Mouse (Mus musculus) midbrain, embryonic 13.5 days (tissue): ENCODE measurements around the gene Prr13. TPM values are rescaled to one million over a fixed set of nuclear protein-coding genes. Genes with fewer than 3 reads are reported as not detected.

Experiments
- ATAC-seq: fragments of 200-750 bp; cut with Nextera tagmentation; 2 replicates; pipeline ENCODE4 v1.8.0; 2017; ENCODE audit warnings: mild to moderate bottlenecking, moderate TSS enrichment, moderate library complexity
- H3K27ac ChIP-seq: fragments of 300-500 bp; sonication (generic); 2 replicates; pipeline ENCODE4 v1.5.1; 2015; ENCODE audit warnings: inconsistent platforms, mild to moderate bottlenecking, moderate library complexity
- H3K27me3 ChIP-seq: fragments of 300-500 bp; sonication (generic); 2 replicates; pipeline ENCODE4 v1.6.1; 2015; ENCODE audit warnings: mild to moderate bottlenecking, inconsistent platforms
- H3K36me3 ChIP-seq: fragments of 300-500 bp; sonication (generic); 2 replicates; pipeline ENCODE4 v1.6.1; 2015; ENCODE audit warnings: mild to moderate bottlenecking, inconsistent platforms
- H3K4me1 ChIP-seq: fragments of 300-500 bp; sonication (generic); replicated peaks from 2 replicates; pipeline ENCODE4 v1.6.1; 2015; ENCODE audit warnings: inconsistent platforms
- H3K4me2 ChIP-seq: fragments of 300-500 bp; sonication (generic); replicated peaks from 2 replicates; pipeline ENCODE4 v1.6.1; 2015; ENCODE audit warnings: moderate library complexity, mild to moderate bottlenecking, inconsistent platforms
- H3K4me3 ChIP-seq: fragments of 300-500 bp; sonication (generic); replicated peaks from 2 replicates; pipeline ENCODE4 v1.5.1; 2015; ENCODE audit warnings: mild to moderate bottlenecking, inconsistent platforms
- H3K9ac ChIP-seq: fragments of 300-500 bp; sonication (generic); replicated peaks from 2 replicates; pipeline ENCODE4 v1.6.1; 2015; ENCODE audit warnings: mild to moderate bottlenecking, inconsistent platforms
- H3K9me3 ChIP-seq: fragments of 300-500 bp; sonication (generic); 2 replicates; pipeline ENCODE4 v1.6.1; 2016; ENCODE audit warnings: mild to moderate bottlenecking, inconsistent platforms
- WGBS: fragments of 180-500 bp; shearing (Covaris S2); methylation state at CpG from one replicate; pipeline ENCODE4 v1.1.7; 2015; 5-methylcytosine and 5-hydroxymethylcytosine counted together
- polyA plus RNA-seq: library from polyadenylated mRNA; unstranded; fragments of >200 nt; fragmentation: Nextera tagmentation; extraction: Ambion mirVana; gene quantifications from 2 replicates; pipeline ENCODE4 v1.2.1, GENCODE M21; 2015

The Prr13 gene
- polyA plus RNA-seq, 1 experiment from 2014 or later: 113 TPM

DNA sequence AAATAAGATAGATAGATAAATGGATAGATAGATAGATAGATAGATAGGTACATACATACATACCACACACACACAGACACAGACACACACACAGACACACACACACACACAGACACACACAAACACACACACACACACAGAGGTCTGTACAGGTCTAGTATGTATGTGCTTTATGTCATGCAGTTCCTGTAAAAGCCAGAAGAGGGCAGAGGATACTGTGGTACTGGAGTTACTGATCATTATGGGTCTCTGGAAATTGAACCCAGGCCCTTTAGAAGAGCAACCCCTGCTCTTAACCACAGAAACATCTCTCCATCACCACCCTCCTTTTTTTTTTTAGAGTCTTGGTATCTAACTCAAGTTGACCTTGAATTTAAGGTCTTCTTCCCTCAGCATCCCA, 4.8 kb downstream of the Prr13 start:
- Histone ChIP-seq H3K27ac (no peak overlapping the region), H3K4me1 (peaks cover 22% of the 10 kb centered on the region), H3K4me2 (no peak overlapping the region), H3K36me3 (peaks cover 16% of the 10 kb centered on the region), H3K9me3 (no peaks in the 10 kb centered on the region), H3K4me3 (no peak overlapping the region), H3K27me3 (no peaks in the 10 kb centered on the region), H3K9ac (no peak overlapping the region)
- ATAC-seq: no peak

DNA sequence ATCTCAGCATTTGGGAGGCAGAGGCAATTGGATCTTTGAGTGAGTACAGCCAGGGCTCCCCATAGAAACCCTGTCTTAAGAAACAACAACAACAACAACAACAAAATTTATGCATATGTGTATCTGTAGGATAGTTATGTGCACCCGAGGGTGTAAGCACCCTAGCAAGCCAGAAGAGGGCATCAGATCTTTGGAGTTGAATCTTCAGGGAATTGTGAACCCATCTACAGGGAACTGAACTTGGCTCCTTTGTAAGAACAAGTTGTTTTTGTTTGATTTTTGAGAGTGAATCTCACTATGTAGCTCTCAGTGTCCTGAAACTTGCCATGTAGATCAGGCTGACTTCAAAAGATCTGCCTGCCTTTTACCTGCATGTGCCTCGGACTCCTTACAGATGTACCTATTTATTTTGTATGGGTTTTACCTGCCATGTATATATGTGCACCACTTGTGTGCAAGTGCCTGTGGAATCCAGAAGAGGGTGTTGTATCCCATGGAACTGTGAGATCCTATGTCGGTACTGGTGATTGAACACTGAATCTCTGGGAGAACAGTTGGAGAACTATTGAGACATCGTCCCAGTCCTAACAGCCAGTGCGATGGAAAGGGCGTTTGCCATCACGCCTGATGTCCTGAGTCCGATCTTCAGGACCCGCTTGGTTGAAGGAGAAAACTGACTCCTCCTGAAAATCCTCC, 10.0 kb downstream of the Prr13 start:
- no peak overlapping the region for H3K27ac ChIP-seq
- no peak overlapping the region for H3K4me3 ChIP-seq
- 94% methylated on average over 9 of the region's 9 CpGs for WGBS
- no peaks in the 10 kb centered on the region for H3K9me3 ChIP-seq
- peaks cover 3% of the 10 kb centered on the region; the same call in 1 of the 2 replicates for H3K36me3 ChIP-seq
- H3K9ac ChIP-seq: no peak overlapping the region
- ATAC-seq: no peak
- peaks cover 21% of the 10 kb centered on the region for H3K4me1 ChIP-seq
- H3K4me2 ChIP-seq: no peak overlapping the region
- no peaks in the 10 kb centered on the region for H3K27me3 ChIP-seq

DNA sequence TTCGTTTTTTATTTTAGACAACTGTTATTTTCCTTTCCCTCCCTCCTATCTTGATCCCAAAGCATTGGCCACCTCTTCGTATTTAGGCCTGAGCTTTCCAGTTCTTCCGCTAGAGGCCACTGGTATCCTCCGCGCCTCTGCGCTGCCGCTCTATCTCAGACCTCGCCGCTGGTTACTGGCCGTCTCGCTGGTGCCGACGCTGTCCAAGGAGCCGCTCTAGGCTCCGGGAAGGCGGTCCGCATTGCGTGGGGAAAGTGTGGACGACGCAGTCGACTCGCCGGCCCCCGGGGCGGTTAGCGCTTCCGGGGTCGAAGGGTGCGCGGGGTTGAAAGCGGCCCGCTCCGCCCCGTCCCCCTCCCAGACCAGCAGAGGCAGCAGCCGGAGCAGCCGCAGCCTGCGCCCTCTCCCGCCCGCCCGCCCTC, 11.4 kb downstream of the Prr13 start, which contains the start of gene Pcbp2:
Gene Pcbp2, plus strand, starts transcription at position 357 of the 422 bp plus-strand sequence.
- under 1% methylated on average over 29 of the region's 40 CpGs for WGBS
- ATAC-seq: peak; percentile 100
- Histone ChIP-seq H3K36me3 (peaks cover 16% of the 10 kb centered on the region), H3K4me3 (peak within 1 kb of the TSS; percentile 85), H3K9ac (peak within 1 kb of the TSS; percentile 92), H3K4me2 (peak within 1 kb of the TSS; percentile 71), H3K4me1 (peaks cover 21% of the 10 kb centered on the region), H3K27me3 (no peaks in the 10 kb centered on the region), H3K27ac (peak within 1 kb of the TSS; percentile 97), H3K9me3 (no peaks in the 10 kb centered on the region)

DNA sequence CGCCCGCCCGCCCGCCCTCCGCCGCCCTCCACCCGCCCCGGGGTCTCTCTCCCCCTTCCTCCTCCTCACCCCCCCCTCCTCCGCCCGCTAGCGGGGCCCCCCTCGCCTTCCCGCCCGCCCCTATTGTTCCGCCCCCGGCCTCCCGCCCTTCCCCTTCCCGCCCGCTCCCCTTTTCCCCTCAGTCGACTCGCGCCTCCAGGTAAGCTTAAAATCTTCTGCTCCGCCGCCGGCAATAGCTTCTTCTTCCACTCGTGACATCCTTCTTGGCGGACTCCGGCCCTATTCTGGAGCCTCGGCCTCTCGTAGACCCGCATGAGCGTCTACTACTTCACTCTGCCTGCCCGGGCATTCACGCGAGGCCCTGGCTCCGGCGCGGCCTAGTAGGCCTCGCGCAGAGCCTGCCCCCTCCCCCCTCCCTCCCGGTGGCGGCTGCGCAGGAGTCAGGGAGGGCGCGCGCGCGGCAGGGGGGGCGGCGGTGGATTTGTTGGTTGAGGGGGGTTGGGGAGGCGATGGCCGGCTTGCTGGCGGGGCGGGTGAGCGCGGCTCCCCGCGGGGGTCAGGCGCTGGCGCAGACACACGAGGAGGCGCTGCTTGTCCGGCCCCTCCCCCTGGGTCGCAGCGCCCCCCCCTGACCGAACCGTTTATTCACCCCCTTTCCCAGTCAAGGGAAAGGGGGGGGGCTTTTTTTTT, 11.9 kb downstream of the Prr13 start:
- peak overlapping the region; percentile 92 for H3K9ac ChIP-seq
- peak overlapping the region; percentile 71 for H3K4me2 ChIP-seq
- H3K9me3 ChIP-seq: no peaks in the 10 kb centered on the region
- peak overlapping the region; percentile 97 for H3K27ac ChIP-seq
- H3K27me3 ChIP-seq: no peaks in the 10 kb centered on the region
- peaks cover 22% of the 10 kb centered on the region for H3K36me3 ChIP-seq
- WGBS: under 1% methylated on average over 36 of the region's 67 CpGs
- H3K4me1 ChIP-seq: peaks cover 21% of the 10 kb centered on the region
- H3K4me3 ChIP-seq: peak overlapping the region; percentile 85
- peak; percentile 71 for ATAC-seq

DNA sequence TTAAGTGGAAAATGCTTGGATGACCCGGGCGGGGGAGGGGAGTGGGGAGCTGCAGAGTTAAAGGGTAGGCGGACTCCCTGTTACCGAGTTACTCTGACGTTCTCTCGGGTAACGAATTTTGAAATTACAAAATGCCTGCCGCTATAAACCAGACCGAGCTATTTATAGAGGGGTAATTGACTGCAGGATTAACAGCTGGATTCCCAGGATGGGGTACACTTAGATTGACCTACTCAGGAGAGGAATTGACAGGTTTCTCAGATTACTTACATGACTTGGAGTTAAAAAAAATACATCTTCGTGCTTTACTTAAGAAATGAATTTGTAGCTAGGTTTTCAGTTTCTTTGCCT, 12.4 kb downstream of the Prr13 start:
- H3K4me3 ChIP-seq: peak overlapping the region; percentile 85
- peaks cover 27% of the 10 kb centered on the region for H3K36me3 ChIP-seq
- ATAC-seq: no peak
- peak overlapping the region; percentile 97 for H3K27ac ChIP-seq
- WGBS: under 1% methylated on average over 10 of the region's 10 CpGs
- no peaks in the 10 kb centered on the region for H3K9me3 ChIP-seq
- peak overlapping the region; percentile 71 for H3K4me2 ChIP-seq
- no peaks in the 10 kb centered on the region for H3K27me3 ChIP-seq
- peak overlapping the region; percentile 92 for H3K9ac ChIP-seq
- H3K4me1 ChIP-seq: peaks cover 21% of the 10 kb centered on the region

DNA sequence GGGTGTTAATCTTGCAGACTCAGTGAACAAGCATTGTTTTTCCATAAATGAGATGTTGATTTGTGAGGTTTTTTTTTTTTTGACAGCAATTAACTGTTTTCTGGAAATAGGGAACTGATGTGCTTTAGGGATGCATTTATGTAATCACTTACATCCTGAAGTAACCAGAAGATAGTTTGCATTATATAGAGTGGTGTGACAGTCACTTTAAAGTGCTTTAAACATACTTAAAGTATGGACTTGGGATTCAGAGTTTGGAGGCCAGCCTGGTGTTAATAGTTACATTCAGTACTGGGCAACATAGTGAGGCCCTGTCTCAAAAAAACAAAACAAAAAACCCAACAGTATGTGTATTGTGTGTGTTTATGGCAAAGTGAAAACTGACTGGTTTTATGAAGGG, 12.9 kb downstream of the Prr13 start:
- peak overlapping the region; percentile 92 for H3K9ac ChIP-seq
- H3K36me3 ChIP-seq: peaks cover 30% of the 10 kb centered on the region
- H3K4me2 ChIP-seq: peak overlapping the region; percentile 71

DNA sequence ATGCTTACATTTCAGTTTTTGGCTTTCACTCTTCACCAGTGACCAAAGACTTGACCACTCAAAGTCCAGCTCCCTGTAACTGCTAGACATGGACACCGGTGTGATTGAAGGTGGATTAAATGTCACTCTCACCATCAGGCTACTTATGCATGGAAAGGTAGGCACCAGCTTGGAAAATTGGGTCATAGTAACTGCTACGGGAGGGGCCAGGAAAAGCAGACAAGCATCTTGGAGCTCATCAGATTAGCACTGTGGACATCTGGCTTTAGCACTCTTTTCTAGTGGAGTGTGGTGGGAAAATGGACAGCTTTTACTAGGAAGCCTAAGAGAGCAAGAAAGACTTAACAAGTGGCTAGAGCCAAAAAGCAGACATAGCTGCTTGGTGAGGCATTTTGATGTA, 14.4 kb downstream of the Prr13 start:
- Histone ChIP-seq H3K27ac (no peak overlapping the region), H3K4me1 (peaks cover 21% of the 10 kb centered on the region), H3K27me3 (no peaks in the 10 kb centered on the region), H3K36me3 (peaks cover 44% of the 10 kb centered on the region), H3K9ac (no peak overlapping the region), H3K4me3 (no peak overlapping the region), H3K4me2 (peak overlapping the region; percentile 17; the same call in 1 of the 2 replicates), H3K9me3 (no peaks in the 10 kb centered on the region)
- no peak for ATAC-seq
- 58% methylated on average over 2 of the region's 2 CpGs for WGBS

More for the DNA sequence above, 12.9 kb downstream of the Prr13 start:
- Histone ChIP-seq H3K9me3 (no peaks in the 10 kb centered on the region), H3K27ac (no peak overlapping the region), H3K4me1 (peaks cover 21% of the 10 kb centered on the region), H3K27me3 (no peaks in the 10 kb centered on the region), H3K4me3 (peak overlapping the region; percentile 85)
- no peak for ATAC-seq

DNA sequence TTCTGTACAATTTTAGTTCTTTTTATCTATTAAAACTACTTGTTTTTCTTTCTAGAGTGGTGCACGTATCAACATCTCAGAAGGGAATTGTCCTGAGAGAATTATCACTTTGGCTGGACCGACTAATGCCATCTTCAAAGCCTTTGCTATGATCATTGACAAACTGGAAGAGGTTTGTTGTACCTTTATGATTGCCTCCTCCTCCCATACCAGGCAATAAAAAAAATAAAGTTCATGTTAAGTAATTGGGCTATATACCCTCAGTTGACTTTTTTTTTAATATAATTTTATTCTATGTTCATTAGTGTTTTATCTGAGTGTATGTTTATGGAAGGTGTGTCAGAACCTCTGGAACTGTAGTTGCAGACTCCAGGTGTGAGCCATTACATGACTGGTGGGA, 15.7 kb downstream of the Prr13 start:
- H3K9ac ChIP-seq: no peak overlapping the region
- H3K27me3 ChIP-seq: no peaks in the 10 kb centered on the region
- peaks cover 53% of the 10 kb centered on the region for H3K36me3 ChIP-seq
- no peak overlapping the region for H3K4me3 ChIP-seq
- ATAC-seq: no peak
- no peaks in the 10 kb centered on the region for H3K9me3 ChIP-seq
- peaks cover 21% of the 10 kb centered on the region for H3K4me1 ChIP-seq
- H3K27ac ChIP-seq: no peak overlapping the region
- WGBS: 91% methylated on average over 2 of the region's 2 CpGs
- H3K4me2 ChIP-seq: no peak overlapping the region

DNA sequence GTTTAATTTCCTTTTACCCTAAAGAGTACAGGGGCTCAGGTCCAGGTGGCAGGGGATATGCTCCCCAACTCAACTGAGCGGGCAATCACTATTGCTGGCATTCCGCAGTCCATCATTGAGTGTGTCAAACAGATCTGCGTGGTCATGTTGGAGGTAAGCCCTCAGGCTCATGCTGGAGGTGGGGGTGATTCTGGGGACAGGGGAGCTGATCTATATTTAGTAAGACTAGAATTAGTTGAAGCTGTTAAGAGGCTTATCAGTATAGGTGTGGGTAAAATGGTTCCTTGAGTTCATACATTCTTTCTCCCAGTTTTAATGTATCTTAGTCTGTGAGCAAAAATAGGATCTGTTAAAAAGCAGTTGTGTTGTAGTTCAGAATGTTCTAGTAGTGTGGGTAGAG, 24.3 kb downstream of the Prr13 start:
- Histone ChIP-seq H3K9me3 (no peaks in the 10 kb centered on the region), H3K9ac (no peak overlapping the region), H3K4me3 (no peak overlapping the region), H3K4me2 (no peak overlapping the region), H3K27me3 (no peaks in the 10 kb centered on the region), H3K4me1 (no peaks in the 10 kb centered on the region), H3K27ac (no peak overlapping the region), H3K36me3 (peaks cover 79% of the 10 kb centered on the region)
- WGBS: 87% methylated on average over 3 of the region's 3 CpGs
- no peak for ATAC-seq

DNA sequence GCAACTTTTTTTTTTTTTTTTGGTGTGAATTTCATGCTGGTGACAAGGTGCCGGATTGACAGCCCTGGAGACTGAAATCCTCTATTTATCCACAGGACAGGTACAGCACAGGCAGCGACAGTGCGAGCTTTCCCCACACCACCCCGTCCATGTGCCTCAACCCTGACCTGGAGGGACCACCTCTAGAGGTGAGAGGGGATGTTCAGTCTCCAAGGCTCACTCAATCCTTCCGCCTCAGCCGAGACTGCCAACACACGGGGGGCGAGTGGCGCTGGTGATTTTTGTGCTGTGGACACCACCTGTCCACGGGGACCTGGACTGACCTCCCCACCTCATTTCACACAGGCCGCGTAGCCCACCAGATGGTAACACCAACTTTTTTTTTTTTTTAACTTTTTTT, 27.0 kb downstream of the Prr13 start:
- Histone ChIP-seq H3K4me1 (no peaks in the 10 kb centered on the region), H3K27me3 (no peaks in the 10 kb centered on the region), H3K9ac (no peak overlapping the region), H3K36me3 (peaks cover 81% of the 10 kb centered on the region), H3K4me3 (no peak overlapping the region), H3K9me3 (no peaks in the 10 kb centered on the region), H3K27ac (no peak overlapping the region), H3K4me2 (no peak overlapping the region)
- ATAC-seq: no peak
- WGBS: 94% methylated on average over 12 of the region's 12 CpGs

DNA sequence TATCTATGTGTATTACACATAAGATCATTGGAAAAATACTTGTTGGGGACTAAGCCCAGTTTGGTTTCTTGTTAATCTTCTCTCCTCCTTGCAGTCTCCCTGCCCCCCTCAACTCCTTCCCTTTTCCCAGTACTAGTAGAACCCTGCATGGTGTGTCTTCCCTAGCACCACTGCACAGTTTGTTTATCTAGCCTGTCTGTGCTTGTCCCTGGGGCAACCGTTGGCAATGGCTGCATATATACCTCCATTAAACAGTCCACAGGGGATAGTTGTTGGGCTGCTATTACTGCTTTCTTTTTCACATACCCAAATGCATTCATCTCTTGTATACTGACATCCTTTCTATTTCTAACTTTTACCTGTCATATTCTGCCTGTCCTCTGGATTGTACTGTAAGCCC, 28.8 kb downstream of the Prr13 start:
- no peaks in the 10 kb centered on the region for H3K4me1 ChIP-seq
- no peaks in the 10 kb centered on the region for H3K27me3 ChIP-seq
- H3K36me3 ChIP-seq: peaks cover 76% of the 10 kb centered on the region
- H3K9me3 ChIP-seq: no peaks in the 10 kb centered on the region
- H3K9ac ChIP-seq: no peak overlapping the region
- H3K27ac ChIP-seq: no peak overlapping the region
- no peak for ATAC-seq
- H3K4me2 ChIP-seq: no peak overlapping the region
- H3K4me3 ChIP-seq: no peak overlapping the region
- 94% methylated on average over 1 of the region's 1 CpGs for WGBS

DNA sequence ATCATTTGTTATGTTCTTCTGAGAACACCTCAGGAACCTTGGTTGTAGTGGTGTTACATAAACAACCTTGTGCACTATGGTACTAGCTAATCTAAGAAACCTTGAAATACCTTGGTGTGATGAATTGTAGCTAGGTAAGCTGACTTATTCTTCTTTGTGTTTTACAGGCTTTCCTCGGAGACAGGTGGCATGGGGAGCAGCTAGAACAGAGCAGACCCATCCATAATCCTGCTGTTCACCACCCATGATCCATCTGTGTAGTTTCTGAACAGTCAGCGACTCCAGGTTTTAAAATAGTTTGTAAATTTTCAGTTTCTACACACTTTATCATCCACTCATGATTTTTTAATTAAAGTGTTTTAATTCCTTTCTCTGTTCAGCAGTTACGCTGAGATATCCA, 39.5 kb downstream of the Prr13 start:
- no peak overlapping the region for H3K27ac ChIP-seq

More for the DNA sequence above, 39.5 kb downstream of the Prr13 start:
- 90% methylated on average over 3 of the region's 3 CpGs for WGBS
- no peaks in the 10 kb centered on the region for H3K9me3 ChIP-seq
- peaks cover 93% of the 10 kb centered on the region for H3K36me3 ChIP-seq
- H3K4me2 ChIP-seq: no peak overlapping the region
- no peaks in the 10 kb centered on the region for H3K4me1 ChIP-seq
- H3K9ac ChIP-seq: no peak overlapping the region
- no peak overlapping the region for H3K4me3 ChIP-seq
- H3K27me3 ChIP-seq: no peaks in the 10 kb centered on the region
- ATAC-seq: no peak
